In genomic region chr7:118443371-118443770, GRCm38 (mm10) we compare ENCODE assay signal across 8 mouse cellular contexts. TPM values are rescaled to one million over a fixed set of nuclear protein-coding genes. Genes with fewer than 3 reads are reported as not detected.
DNase-seq lines count a peak whose midpoint lies in the region; ATAC-seq and TF ChIP-seq lines count a peak whose summit lies in the region.

No protein-coding gene starts in this region.

- no peak for ATAC-seq in intestine, embryonic 14.5 days (replicated peaks; ENCODE audit: low FRiP score, low TSS enrichment, low read depth)
- ATAC-seq in intestine, embryonic 16.5 days = no peak
- ATAC-seq in intestine, postnatal 0 days = no peak
- no peak for ATAC-seq in neural tube, embryonic 15.5 days (ENCODE audit: low FRiP score)
- no peak for ATAC-seq in cerebellum, adult (ENCODE audit: insufficient number of reproducible peaks, low FRiP score, low TSS enrichment)

- no peak for TF ChIP-seq CTCF in intestine, postnatal 0 days (IDR thresholded peaks at IDR 0.05; ENCODE audit: low read depth)

- no peak overlapping the region for H3K4me3 ChIP-seq in intestine, embryonic 14.5 days (ENCODE audit: low read depth, low read length)
- no peak overlapping the region for H3K4me3 ChIP-seq in intestine, embryonic 16.5 days (ENCODE audit: low read length)
- H3K4me3 ChIP-seq in embryonic facial prominence, embryonic 10.5 days = peak overlapping the region; percentile 17; the same call in 1 of the 2 replicates
- no peak overlapping the region for H3K4me3 ChIP-seq in intestine, postnatal 0 days (ENCODE audit: low read depth, low read length)
- no peak overlapping the region for H3K4me3 ChIP-seq in neural tube, embryonic 15.5 days (replicated peaks)

- H3K27me3 ChIP-seq in intestine, embryonic 14.5 days (replicated peaks; ENCODE audit: control insufficient read depth, insufficient read depth, low read length) = 0 out of 2 replicates have a peak, but pooled peaks cover 8% of the 10 kb centered on the region
- H3K27me3 ChIP-seq in intestine, embryonic 16.5 days (replicated peaks; ENCODE audit: control insufficient read depth, insufficient read depth, low read length) = no peaks in the 10 kb centered on the region; the same call in 1 of the 2 replicates
- H3K27me3 ChIP-seq in embryonic facial prominence, embryonic 10.5 days (replicated peaks; ENCODE audit: low read depth, poor library complexity, severe bottlenecking) = peaks cover 67% of the 10 kb centered on the region
- H3K27me3 ChIP-seq in intestine, postnatal 0 days (replicated peaks; ENCODE audit: control insufficient read depth, insufficient read depth, low read length) = peaks cover 15% of the 10 kb centered on the region; the same call in 1 of the 2 replicates
- 0 out of 2 replicates have a peak, but pooled peaks cover 6% of the 10 kb centered on the region for H3K27me3 ChIP-seq in neural tube, embryonic 15.5 days (replicated peaks)

- no peak overlapping the region for H3K27ac ChIP-seq in intestine, embryonic 14.5 days (ENCODE audit: low read depth)
- no peak overlapping the region for H3K27ac ChIP-seq in intestine, embryonic 16.5 days (ENCODE audit: low read length)
- H3K27ac ChIP-seq in embryonic facial prominence, embryonic 10.5 days (replicated peaks) = no peak overlapping the region
- H3K27ac ChIP-seq in intestine, postnatal 0 days (ENCODE audit: low read depth, low read length) = no peak overlapping the region
- no peak overlapping the region for H3K27ac ChIP-seq in neural tube, embryonic 15.5 days (replicated peaks)

- H3K36me3 ChIP-seq in intestine, embryonic 14.5 days (ENCODE audit: control insufficient read depth, insufficient read depth, low read length) = no peaks in the 10 kb centered on the region
- H3K36me3 ChIP-seq in intestine, embryonic 16.5 days (ENCODE audit: control insufficient read depth, insufficient read depth, low read length) = no peaks in the 10 kb centered on the region
- H3K36me3 ChIP-seq in embryonic facial prominence, embryonic 10.5 days (replicated peaks) = no peaks in the 10 kb centered on the region
- H3K36me3 ChIP-seq in intestine, postnatal 0 days (ENCODE audit: control insufficient read depth, insufficient read depth) = no peaks in the 10 kb centered on the region
- no peaks in the 10 kb centered on the region for H3K36me3 ChIP-seq in neural tube, embryonic 15.5 days

- peak overlapping the region; percentile 25; the same call in 1 of the 2 replicates for H3K4me2 ChIP-seq in intestine, embryonic 14.5 days (ENCODE audit: low read length)
- H3K4me2 ChIP-seq in intestine, embryonic 16.5 days (ENCODE audit: low read depth, low read length) = no peak overlapping the region
- 0 out of 2 replicates have a peak overlapping the region, but pooled peaks have one; percentile 9 for H3K4me2 ChIP-seq in intestine, postnatal 0 days (replicated peaks; ENCODE audit: low read depth)
- H3K4me2 ChIP-seq in neural tube, embryonic 15.5 days = peak overlapping the region; percentile 38

- H3K4me1 ChIP-seq in intestine, embryonic 14.5 days (replicated peaks; ENCODE audit: control insufficient read depth, insufficient read depth, low read length) = peaks cover 16% of the 10 kb centered on the region; the same call in 1 of the 2 replicates
- H3K4me1 ChIP-seq in intestine, embryonic 16.5 days (ENCODE audit: control insufficient read depth, insufficient read depth, low read length) = 0 out of 2 replicates have a peak, but pooled peaks cover 5% of the 10 kb centered on the region
- peaks cover 34% of the 10 kb centered on the region for H3K4me1 ChIP-seq in embryonic facial prominence, embryonic 10.5 days
- no peaks in the 10 kb centered on the region; the same call in 1 of the 2 replicates for H3K4me1 ChIP-seq in intestine, postnatal 0 days (replicated peaks; ENCODE audit: control insufficient read depth, insufficient read depth, low read length)
- H3K4me1 ChIP-seq in neural tube, embryonic 15.5 days = peaks cover 22% of the 10 kb centered on the region

- H3K9ac ChIP-seq in intestine, embryonic 14.5 days (ENCODE audit: low read length) = no peak overlapping the region
- H3K9ac ChIP-seq in intestine, embryonic 16.5 days (ENCODE audit: low read depth, low read length) = no peak overlapping the region
- no peak overlapping the region for H3K9ac ChIP-seq in intestine, postnatal 0 days (ENCODE audit: low read depth, low read length)
- H3K9ac ChIP-seq in neural tube, embryonic 15.5 days (replicated peaks) = no peak overlapping the region

- 12% methylated on average over 9 of the region's 9 CpGs for WGBS in intestine, embryonic 14.5 days
- WGBS in intestine, embryonic 16.5 days = 10% methylated on average over 9 of the region's 9 CpGs
- 3% methylated on average over 9 of the region's 9 CpGs for WGBS in embryonic facial prominence, embryonic 10.5 days
- 18% methylated on average over 9 of the region's 9 CpGs for WGBS in intestine, postnatal 0 days
- WGBS in neural tube, embryonic 15.5 days = 7% methylated on average over 9 of the region's 9 CpGs

- H3K9me3 ChIP-seq in intestine, embryonic 14.5 days (ENCODE audit: control insufficient read depth, low read length) = no peaks in the 10 kb centered on the region
- H3K9me3 ChIP-seq in intestine, embryonic 16.5 days (ENCODE audit: control insufficient read depth, low read length) = no peaks in the 10 kb centered on the region
- no peaks in the 10 kb centered on the region for H3K9me3 ChIP-seq in embryonic facial prominence, embryonic 10.5 days
- no peaks in the 10 kb centered on the region for H3K9me3 ChIP-seq in intestine, postnatal 0 days (ENCODE audit: control insufficient read depth)
- H3K9me3 ChIP-seq in neural tube, embryonic 15.5 days (replicated peaks) = no peaks in the 10 kb centered on the region

- no peak for DNase-seq in intestine, embryonic 14.5 days (ENCODE audit: low spot score)
- peak; percentile 45 for DNase-seq in embryonic facial prominence, embryonic 10.5 days (ENCODE audit: low spot score)
- DNase-seq in thymus, postnatal 4 days = no peak
- DNase-seq in Muller cell, postnatal 12 days (ENCODE audit: inconsistent ontology term) = no peak

RNA-seq across cellular contexts. Expression of gene Syt17, which starts 4.7 kb away (rescaled TPM):
- polyA plus RNA-seq in intestine, embryonic 14.5 days (2014; fragmentation: Nextera tagmentation; extraction: Ambion mirVana) = 8.3 and 9.1 TPM in 2 replicates
- 4.6 and 5.1 TPM in 2 replicates for polyA plus RNA-seq in intestine, embryonic 16.5 days (2015; fragmentation: Nextera tagmentation; extraction: Ambion mirVana)
- 1.7 and 1.9 TPM in 2 replicates for polyA plus RNA-seq in embryonic facial prominence, embryonic 10.5 days (2016; fragmentation: Nextera tagmentation; extraction: Ambion mirVana)
- polyA plus RNA-seq in intestine, postnatal 0 days (2015; fragmentation: Nextera tagmentation; extraction: Ambion mirVana) = 3.0 and 3.4 TPM in 2 replicates
- polyA plus RNA-seq in neural tube, embryonic 15.5 days (2015; fragmentation: Nextera tagmentation; extraction: Ambion mirVana) = 23.7 and 24.3 TPM in 2 replicates

RNA-seq across cellular contexts. Expression of gene Itpripl2, which starts 48.4 kb away (rescaled TPM):
- polyA plus RNA-seq in intestine, embryonic 14.5 days (2014; fragmentation: Nextera tagmentation; extraction: Ambion mirVana) = 2.6 and 2.8 TPM in 2 replicates
- polyA plus RNA-seq in intestine, embryonic 16.5 days (2015; fragmentation: Nextera tagmentation; extraction: Ambion mirVana) = 4.0 and 4.1 TPM in 2 replicates
- 1.3 and 1.6 TPM in 2 replicates for polyA plus RNA-seq in embryonic facial prominence, embryonic 10.5 days (2016; fragmentation: Nextera tagmentation; extraction: Ambion mirVana)
- polyA plus RNA-seq in intestine, postnatal 0 days (2015; fragmentation: Nextera tagmentation; extraction: Ambion mirVana) = 4.6 and 5.6 TPM in 2 replicates
- 1.2 and 1.5 TPM in 2 replicates for polyA plus RNA-seq in neural tube, embryonic 15.5 days (2015; fragmentation: Nextera tagmentation; extraction: Ambion mirVana)
